Mouse (Mus musculus) embryonic facial prominence, embryonic 11.5 days (tissue): Measurements from ENCODE around the gene Ass1. TPM values are rescaled to one million over a fixed set of nuclear protein-coding genes. Genes with fewer than 3 reads are reported as not detected.

Experiments used
- ATAC-seq: fragments of 200-750 bp; cut with Nextera tagmentation; replicated peaks from 2 replicates; pipeline ENCODE4 v1.8.0; 2017; ENCODE audit warnings: low read depth; ENCODE audit not compliant: insufficient number of reproducible peaks, low FRiP score, low TSS enrichment
- DNase-seq: peaks from one replicate; pipeline ENCODE4 v3.0.0-alpha.2; 2015; ENCODE audit warnings: low spot score
- H3K27ac ChIP-seq: fragments of 300-500 bp; sonication (generic); replicated peaks from 2 replicates; pipeline ENCODE4 v1.5.1; 2014; ENCODE audit warnings: mild to moderate bottlenecking, low read depth, low read length, control low read depth
- H3K27me3 ChIP-seq: fragments of 300-500 bp; sonication (generic); 2 replicates; pipeline ENCODE4 v1.6.1; 2014; ENCODE audit warnings: mild to moderate bottlenecking, low read length, moderate library complexity, mixed read lengths; ENCODE audit not compliant: control insufficient read depth, insufficient read depth
- H3K36me3 ChIP-seq: fragments of 300-500 bp; sonication (generic); replicated peaks from 2 replicates; pipeline ENCODE4 v1.6.1; 2014; ENCODE audit warnings: low read depth, mild to moderate bottlenecking, low read length, moderate library complexity, mixed read lengths; ENCODE audit not compliant: control insufficient read depth, insufficient read depth
- H3K4me1 ChIP-seq: fragments of 300-500 bp; sonication (generic); 2 replicates; pipeline ENCODE4 v1.6.1; 2014; ENCODE audit warnings: low read length, mixed read lengths; ENCODE audit not compliant: control insufficient read depth, insufficient read depth
- H3K4me2 ChIP-seq: fragments of 300-500 bp; sonication (generic); 2 replicates; pipeline ENCODE4 v1.6.1; 2014; ENCODE audit warnings: low read depth, mild to moderate bottlenecking, control low read depth, low read length, moderate library complexity
- H3K4me3 ChIP-seq: fragments of 300-500 bp; sonication (generic); 2 replicates; pipeline ENCODE4 v1.5.1; 2014; ENCODE audit warnings: low read depth, low read length, control low read depth
- H3K9ac ChIP-seq: fragments of 300-500 bp; sonication (generic); replicated peaks from 2 replicates; pipeline ENCODE4 v1.6.1; 2014; ENCODE audit warnings: mild to moderate bottlenecking, control low read depth, low read length
- H3K9me3 ChIP-seq: fragments of 300-500 bp; sonication (generic); replicated peaks from 2 replicates; pipeline ENCODE4 v1.6.1; 2016; ENCODE audit warnings: mild to moderate bottlenecking, low read length, inconsistent platforms, mixed read lengths; ENCODE audit not compliant: control insufficient read depth
- WGBS: fragments of 180-500 bp; shearing (Covaris S2); extraction: QIAGEN DNeasy Blood & Tissue Kit; methylation state at CpG from one replicate; pipeline ENCODE4 v1.1.7; 2014; 5-methylcytosine and 5-hydroxymethylcytosine counted together
- polyA plus RNA-seq: library from polyadenylated mRNA; unstranded; fragments of >200 nt; fragmentation: Nextera tagmentation; extraction: Ambion mirVana; gene quantifications from 2 replicates; pipeline ENCODE4 v1.2.1, GENCODE M21; 2014

The Ass1 gene
- polyA plus RNA-seq, 1 experiment from 2014 or later = 11.2 TPM

GRCm38 (mm10) chr2:31470683-31471385, 827 bp downstream of the Ass1 start:
- Histone ChIP-seq H3K27me3 (peaks cover 26% of the 10 kb centered on the region), H3K27ac (no peak overlapping the region), H3K9ac (peak overlapping the region; percentile 26), H3K4me2 (peak overlapping the region; percentile 91), H3K36me3 (no peaks in the 10 kb centered on the region), H3K4me1 (peaks cover 13% of the 10 kb centered on the region), H3K4me3 (peak overlapping the region; percentile 42), H3K9me3 (no peaks in the 10 kb centered on the region)
- 7% methylated on average over 17 of the region's 19 CpGs for WGBS
- ATAC-seq = no peak
- no peak for DNase-seq

- no peak for ATAC-seq
- Histone ChIP-seq H3K4me3 (no peak overlapping the region), H3K27ac (no peak overlapping the region), H3K9ac (no peak overlapping the region), H3K36me3 (no peaks in the 10 kb centered on the region), H3K27me3 (peaks cover 26% of the 10 kb centered on the region), H3K4me1 (peaks cover 13% of the 10 kb centered on the region), H3K9me3 (no peaks in the 10 kb centered on the region), H3K4me2 (no peak overlapping the region)
- DNase-seq = no peak
- WGBS = 44% methylated on average over 6 of the region's 6 CpGs
Measured at GRCm38 (mm10) chr2:31471611-31472010, 1.6 kb downstream of the Ass1 start.

GRCm38 (mm10) chr2:31472406-31473065, 2.5 kb downstream of the Ass1 start:
- no peak overlapping the region for H3K9ac ChIP-seq
- no peak overlapping the region for H3K4me2 ChIP-seq
- H3K27ac ChIP-seq = no peak overlapping the region
- DNase-seq = peak; percentile 69
- no peak overlapping the region for H3K4me3 ChIP-seq
- ATAC-seq = no peak
- no peaks in the 10 kb centered on the region for H3K9me3 ChIP-seq
- peaks cover 26% of the 10 kb centered on the region for H3K27me3 ChIP-seq
- no peaks in the 10 kb centered on the region for H3K36me3 ChIP-seq
- peaks cover 13% of the 10 kb centered on the region for H3K4me1 ChIP-seq
- WGBS = 47% methylated on average over 10 of the region's 10 CpGs

- no peak overlapping the region for H3K4me3 ChIP-seq
- no peaks in the 10 kb centered on the region for H3K9me3 ChIP-seq
- H3K9ac ChIP-seq = no peak overlapping the region
- no peak overlapping the region for H3K27ac ChIP-seq
- no peak overlapping the region for H3K4me2 ChIP-seq
- H3K27me3 ChIP-seq = peaks cover 26% of the 10 kb centered on the region
- ATAC-seq = no peak
- H3K36me3 ChIP-seq = no peaks in the 10 kb centered on the region
- H3K4me1 ChIP-seq = peaks cover 13% of the 10 kb centered on the region
- 75% methylated on average over 4 of the region's 4 CpGs for WGBS
- no peak for DNase-seq
Measured at GRCm38 (mm10) chr2:31473941-31474340, 3.9 kb downstream of the Ass1 start.

GRCm38 (mm10) chr2:31474686-31475085, 4.7 kb downstream of the Ass1 start:
- Histone ChIP-seq H3K4me2 (no peak overlapping the region), H3K27ac (no peak overlapping the region), H3K9ac (no peak overlapping the region), H3K4me3 (no peak overlapping the region), H3K36me3 (no peaks in the 10 kb centered on the region), H3K27me3 (peaks cover 18% of the 10 kb centered on the region), H3K9me3 (no peaks in the 10 kb centered on the region), H3K4me1 (peaks cover 11% of the 10 kb centered on the region)
- 60% methylated on average over 5 of the region's 5 CpGs for WGBS
- DNase-seq = no peak
- no peak for ATAC-seq

GRCm38 (mm10) chr2:31476107-31476820, 6.3 kb downstream of the Ass1 start:
- H3K9ac ChIP-seq = no peak overlapping the region
- no peaks in the 10 kb centered on the region for H3K36me3 ChIP-seq
- no peak overlapping the region for H3K27ac ChIP-seq
- H3K9me3 ChIP-seq = no peaks in the 10 kb centered on the region
- H3K4me2 ChIP-seq = no peak overlapping the region
- H3K27me3 ChIP-seq = peaks cover 5% of the 10 kb centered on the region; the same call in 1 of the 2 replicates
- H3K4me3 ChIP-seq = no peak overlapping the region
- DNase-seq = no peak
- WGBS = 70% methylated on average over 10 of the region's 10 CpGs
- no peak for ATAC-seq
- H3K4me1 ChIP-seq = no peaks in the 10 kb centered on the region

- H3K4me1 ChIP-seq = no peaks in the 10 kb centered on the region
- no peak overlapping the region for H3K9ac ChIP-seq
- H3K27ac ChIP-seq = no peak overlapping the region
- no peaks in the 10 kb centered on the region for H3K36me3 ChIP-seq
- H3K9me3 ChIP-seq = no peaks in the 10 kb centered on the region
- H3K4me2 ChIP-seq = no peak overlapping the region
- no peak overlapping the region for H3K4me3 ChIP-seq
- no peak for DNase-seq
- no peaks in the 10 kb centered on the region for H3K27me3 ChIP-seq
- WGBS = 78% methylated on average over 12 of the region's 12 CpGs
- ATAC-seq = no peak
Measured at GRCm38 (mm10) chr2:31477234-31478161, 7.5 kb downstream of the Ass1 start.
